Mouse (Mus musculus) left cerebral cortex, adult 18-20 months (tissue): ENCODE data around the gene Ubtf. TPM values are rescaled to one million over a fixed set of nuclear protein-coding genes. Genes with fewer than 3 reads are reported as not detected.

Experiments
- DNase-seq, 2 experiments: peaks; one replicate each; pipeline ENCODE4 v3.0.0; 2021 to 2022; ENCODE audit warnings: low spot score in 2 of 2, mixed read lengths in 1 of 2
- total RNA-seq, 2 experiments: library from RNA; stranded (reverse); gene quantifications; 2 replicates each; pipeline ENCODE4 v1.2.3; 2021

The Ubtf gene
- total RNA-seq, 2 experiments from 2014 or later: 123 to 140 TPM

GRCm38 (mm10) chr11:102319941-102320685 is 571 bp upstream of the Ubtf start:
- DNase-seq: peak; percentile 87 to 92

- DNase-seq: peak; percentile 36 to 49
These were observed 749 bp downstream of the Ubtf start for GRCm38 (mm10) chr11:102318576-102319409.

- DNase-seq: peak in 1 of 2 experiments; percentile 68
These were observed 1.5 kb downstream of the Ubtf start for GRCm38 (mm10) chr11:102317901-102318575.

GRCm38 (mm10) chr11:102317298-102317900 is 2.1 kb downstream of the Ubtf start:
- peak; percentile 59 to 63 for DNase-seq

GRCm38 (mm10) chr11:102316572-102317297 is 2.8 kb downstream of the Ubtf start:
- peak; percentile 73 to 79 for DNase-seq

- no peak for DNase-seq
These were observed 3.6 kb downstream of the Ubtf start for GRCm38 (mm10) chr11:102315690-102316571.

GRCm38 (mm10) chr11:102314321-102314720 is 5.2 kb downstream of the Ubtf start:
- no peak for DNase-seq

GRCm38 (mm10) chr11:102312586-102312985 is 7.0 kb downstream of the Ubtf start:
- no peak for DNase-seq

GRCm38 (mm10) chr11:102311966-102312365 is 7.6 kb downstream of the Ubtf start:
- DNase-seq: no peak

- DNase-seq: no peak
These were observed 8.5 kb downstream of the Ubtf start for GRCm38 (mm10) chr11:102310768-102311695.

- peak in 1 of 2 experiments; percentile 39 for DNase-seq
These were observed 9.5 kb downstream of the Ubtf start for GRCm38 (mm10) chr11:102309821-102310617.

GRCm38 (mm10) chr11:102308979-102309378 is 10.6 kb downstream of the Ubtf start:
- peak; percentile 97 for DNase-seq

- no peak for DNase-seq
These were observed 11.4 kb downstream of the Ubtf start for GRCm38 (mm10) chr11:102308104-102308503.

- no peak for DNase-seq
These were observed 14.2 kb downstream of the Ubtf start for GRCm38 (mm10) chr11:102305359-102305758.

GRCm38 (mm10) chr11:102304141-102304540 is 15.4 kb downstream of the Ubtf start:
- no peak for DNase-seq

GRCm38 (mm10) chr11:102299839-102300238 is 19.7 kb downstream of the Ubtf start:
- no peak for DNase-seq
